Comparison of ENCODE assay signal across 16 mouse cellular contexts in genomic region chr15:26432676-26433075, GRCm38 (mm10).
DNase-seq lines count a peak whose midpoint lies in the region; ATAC-seq lines count a peak whose summit lies in the region.
"Had no signal": no experiment of that assay in that cellular context is flagged by ENCODE, and none has a peak within 500 bp of the region (broad histone marks: within the 10 kb centered on the region; RNA-seq: fewer than 3 reads in every experiment).

No protein-coding gene starts in this region.

- no peaks in the 10 kb centered on the region for H3K36me3 ChIP-seq in forebrain, embryonic 12.5 days (replicated peaks)
- H3K36me3 ChIP-seq: embryonic facial prominence, embryonic 10.5 days; heart, embryonic 10.5 days; midbrain, embryonic 10.5 days had no signal

- no peak overlapping the region for H3K27ac ChIP-seq in forebrain, embryonic 12.5 days
- H3K27ac ChIP-seq: embryonic facial prominence, embryonic 10.5 days; heart, embryonic 10.5 days; kidney, postnatal 0 days; liver, embryonic 14.5 days; midbrain, embryonic 10.5 days had no signal

- no peaks in the 10 kb centered on the region for H3K4me1 ChIP-seq in forebrain, embryonic 12.5 days
- H3K4me1 ChIP-seq: embryonic facial prominence, embryonic 10.5 days; heart, embryonic 10.5 days; midbrain, embryonic 10.5 days had no signal

- no peak for ATAC-seq in forebrain, embryonic 12.5 days (ENCODE audit: low FRiP score)
- ATAC-seq: inflammation-experienced regulatory T-cells, adult 6 months had no signal

- H3K4me2 ChIP-seq in forebrain, embryonic 12.5 days = no peak overlapping the region

- peak; percentile 17 to 21 for DNase-seq in frontal cortex, postnatal 36 days (ENCODE audit: low spot score in 2 of 2)
- DNase-seq in frontal cortex, postnatal 14 days (ENCODE audit: low spot score in 2 of 2) = no peak
- DNase-seq in right cerebral cortex, postnatal 25 days = peak; percentile 27
- DNase-seq in right cerebral cortex, postnatal 14 days = no peak
- DNase-seq in layer of hippocampus, adult 9-10 months (ENCODE audit: low spot score) = peak; percentile 16
- peak; percentile 39 for DNase-seq in telencephalon, adult 2 months (ENCODE audit: low read depth, low spot score)
- DNase-seq in thymus, postnatal 36 days = no peak
- DNase-seq: cerebellum, postnatal 14 days; lung, postnatal 14 days had no signal

- H3K4me3 ChIP-seq in forebrain, embryonic 12.5 days (replicated peaks) = no peak overlapping the region
- H3K4me3 ChIP-seq: embryonic facial prominence, embryonic 10.5 days; heart, embryonic 10.5 days; midbrain, embryonic 10.5 days had no signal

- WGBS in forebrain, embryonic 12.5 days = 71% methylated on average over 2 of the region's 2 CpGs

- H3K9me3 ChIP-seq in forebrain, embryonic 12.5 days = no peaks in the 10 kb centered on the region
- H3K9me3 ChIP-seq: embryonic facial prominence, embryonic 10.5 days; heart, embryonic 10.5 days; midbrain, embryonic 10.5 days had no signal

- no peak overlapping the region for H3K9ac ChIP-seq in forebrain, embryonic 12.5 days
- H3K9ac ChIP-seq: liver, embryonic 14.5 days had no signal

- no peaks in the 10 kb centered on the region for H3K27me3 ChIP-seq in forebrain, embryonic 12.5 days

Comparison
In these comparisons a context has a peak if more than half of its experiments do, and no peak if none do; other contexts are left out.
1. DNase-seq: peak in frontal cortex, postnatal 36 days (2 of 2), right cerebral cortex, postnatal 25 days (single experiment), layer of hippocampus, adult 9-10 months (single experiment) and telencephalon, adult 2 months (single experiment); none in frontal cortex, postnatal 14 days (0 of 2), right cerebral cortex, postnatal 14 days (single experiment) and thymus, postnatal 36 days (0 of 2).